Mouse (Mus musculus): ENCODE results near the gene Tmem252. TPM values are rescaled to one million over a fixed set of nuclear protein-coding genes. Genes with fewer than 3 reads are reported as not detected.

The Tmem252 gene
- polyA plus RNA-seq (2015; fragmentation: Nextera tagmentation; extraction: Ambion mirVana) = 7.2 and 7.3 TPM in 2 replicates

- no peak within 1 kb of the TSS for H3K4me2 ChIP-seq
- ATAC-seq (ENCODE audit: insufficient read depth, low FRiP score, low read depth) = no peak
- 50% methylated on average over 4 of the region's 4 CpGs for WGBS
Observed at GRCm38 (mm10) chr19:24673762-24674161, at the start of gene Tmem252. TSS of gene Tmem252 (plus strand) at chr19:24674008.

GRCm38 (mm10) chr19:24628049-24628448, 45.8 kb upstream of the Tmem252 start:
- H3K27ac ChIP-seq = no peak overlapping the region
- no peak overlapping the region for H3K4me3 ChIP-seq (replicated peaks)
- H3K9ac ChIP-seq = no peak overlapping the region
- WGBS = 83% methylated on average over 4 of the region's 4 CpGs
- no peak overlapping the region for H3K4me2 ChIP-seq
- H3K36me3 ChIP-seq = no peaks in the 10 kb centered on the region
- no peaks in the 10 kb centered on the region for H3K27me3 ChIP-seq (replicated peaks)
- ATAC-seq (ENCODE audit: insufficient read depth, low FRiP score, low read depth) = no peak
- H3K9me3 ChIP-seq = no peaks in the 10 kb centered on the region
- no peaks in the 10 kb centered on the region for H3K4me1 ChIP-seq

More at GRCm38 (mm10) chr19:24673762-24674161, at the start of gene Tmem252:
- no peaks in the 10 kb centered on the region for H3K36me3 ChIP-seq
- H3K27me3 ChIP-seq (replicated peaks) = no peaks in the 10 kb centered on the region
- H3K27ac ChIP-seq = no peak within 1 kb of the TSS
- H3K9ac ChIP-seq = no peak within 1 kb of the TSS
- H3K4me1 ChIP-seq = no peaks in the 10 kb centered on the region
- no peak within 1 kb of the TSS for H3K4me3 ChIP-seq (replicated peaks)
- H3K9me3 ChIP-seq = no peaks in the 10 kb centered on the region

GRCm38 (mm10) chr19:24633008-24633407, 40.8 kb upstream of the Tmem252 start:
- Histone ChIP-seq H3K9ac (no peak overlapping the region), H3K4me3 (replicated peaks) (no peak overlapping the region), H3K4me1 (no peaks in the 10 kb centered on the region), H3K36me3 (no peaks in the 10 kb centered on the region), H3K9me3 (no peaks in the 10 kb centered on the region), H3K4me2 (no peak overlapping the region), H3K27me3 (replicated peaks) (no peaks in the 10 kb centered on the region), H3K27ac (no peak overlapping the region)
- ATAC-seq (ENCODE audit: insufficient read depth, low FRiP score, low read depth) = no peak; the same call in 1 of the 2 replicates
- WGBS = 71% methylated on average over 3 of the region's 3 CpGs

GRCm38 (mm10) chr19:24634602-24635001, 39.2 kb upstream of the Tmem252 start:
- Histone ChIP-seq H3K4me3 (replicated peaks) (no peak overlapping the region), H3K9me3 (no peaks in the 10 kb centered on the region), H3K27ac (no peak overlapping the region), H3K27me3 (replicated peaks) (no peaks in the 10 kb centered on the region), H3K36me3 (no peaks in the 10 kb centered on the region), H3K4me2 (no peak overlapping the region), H3K9ac (no peak overlapping the region), H3K4me1 (no peaks in the 10 kb centered on the region)
- no peak for ATAC-seq (ENCODE audit: insufficient read depth, low FRiP score, low read depth)
- WGBS = 5% methylated on average over 7 of the region's 7 CpGs

- H3K9me3 ChIP-seq = no peaks in the 10 kb centered on the region
- H3K4me3 ChIP-seq (replicated peaks) = no peak overlapping the region
- no peaks in the 10 kb centered on the region for H3K27me3 ChIP-seq (replicated peaks)
- no peak overlapping the region for H3K27ac ChIP-seq
- H3K36me3 ChIP-seq = no peaks in the 10 kb centered on the region
- ATAC-seq (ENCODE audit: insufficient read depth, low FRiP score, low read depth) = no peak
- 79% methylated on average over 10 of the region's 10 CpGs for WGBS
- no peak overlapping the region for H3K4me2 ChIP-seq
- H3K9ac ChIP-seq = no peak overlapping the region
- H3K4me1 ChIP-seq = no peaks in the 10 kb centered on the region
Observed at GRCm38 (mm10) chr19:24636616-24637015, 37.2 kb upstream of the Tmem252 start.

- no peak overlapping the region for H3K9ac ChIP-seq
Observed at GRCm38 (mm10) chr19:24637988-24638387, 35.8 kb upstream of the Tmem252 start.

GRCm38 (mm10) chr19:24640982-24641381, 32.8 kb upstream of the Tmem252 start:
- H3K27me3 ChIP-seq (replicated peaks) = no peaks in the 10 kb centered on the region
- H3K4me1 ChIP-seq = no peaks in the 10 kb centered on the region
- ATAC-seq (ENCODE audit: insufficient read depth, low FRiP score, low read depth) = no peak
- no peak overlapping the region for H3K4me2 ChIP-seq
- no peaks in the 10 kb centered on the region for H3K9me3 ChIP-seq
- WGBS = 83% methylated on average over 6 of the region's 6 CpGs
- no peak overlapping the region for H3K9ac ChIP-seq
- no peak overlapping the region for H3K4me3 ChIP-seq (replicated peaks)
- H3K27ac ChIP-seq = no peak overlapping the region
- no peaks in the 10 kb centered on the region for H3K36me3 ChIP-seq

More at GRCm38 (mm10) chr19:24637988-24638387, 35.8 kb upstream of the Tmem252 start:
- Histone ChIP-seq H3K4me1 (no peaks in the 10 kb centered on the region), H3K27ac (no peak overlapping the region), H3K36me3 (no peaks in the 10 kb centered on the region), H3K27me3 (replicated peaks) (no peaks in the 10 kb centered on the region), H3K9me3 (no peaks in the 10 kb centered on the region), H3K4me2 (no peak overlapping the region), H3K4me3 (replicated peaks) (no peak overlapping the region)
- WGBS = 90% methylated on average over 6 of the region's 6 CpGs
- ATAC-seq (ENCODE audit: insufficient read depth, low FRiP score, low read depth) = no peak

- no peak overlapping the region for H3K4me2 ChIP-seq
- no peak for ATAC-seq (ENCODE audit: insufficient read depth, low FRiP score, low read depth)
Observed at GRCm38 (mm10) chr19:24644971-24645370, 28.8 kb upstream of the Tmem252 start.

GRCm38 (mm10) chr19:24646162-24646829, 27.5 kb upstream of the Tmem252 start:
- no peak overlapping the region for H3K27ac ChIP-seq
- H3K36me3 ChIP-seq = no peaks in the 10 kb centered on the region
- H3K4me1 ChIP-seq = no peaks in the 10 kb centered on the region
- no peak overlapping the region for H3K9ac ChIP-seq
- 75% methylated on average over 8 of the region's 8 CpGs for WGBS
- no peaks in the 10 kb centered on the region for H3K9me3 ChIP-seq
- H3K27me3 ChIP-seq (replicated peaks) = no peaks in the 10 kb centered on the region
- H3K4me2 ChIP-seq = no peak overlapping the region
- no peak for ATAC-seq (ENCODE audit: insufficient read depth, low FRiP score, low read depth)
- H3K4me3 ChIP-seq (replicated peaks) = no peak overlapping the region

More at GRCm38 (mm10) chr19:24644971-24645370, 28.8 kb upstream of the Tmem252 start:
- WGBS = 57% methylated on average over 10 of the region's 10 CpGs
- Histone ChIP-seq H3K9me3 (no peaks in the 10 kb centered on the region), H3K36me3 (no peaks in the 10 kb centered on the region), H3K9ac (no peak overlapping the region), H3K27ac (no peak overlapping the region), H3K4me1 (no peaks in the 10 kb centered on the region), H3K4me3 (replicated peaks) (no peak overlapping the region), H3K27me3 (replicated peaks) (no peaks in the 10 kb centered on the region)

GRCm38 (mm10) chr19:24648016-24648415, 25.8 kb upstream of the Tmem252 start:
- Histone ChIP-seq H3K4me1 (no peaks in the 10 kb centered on the region), H3K4me2 (no peak overlapping the region), H3K27me3 (replicated peaks) (no peaks in the 10 kb centered on the region), H3K9ac (no peak overlapping the region), H3K27ac (no peak overlapping the region), H3K36me3 (no peaks in the 10 kb centered on the region), H3K4me3 (replicated peaks) (no peak overlapping the region), H3K9me3 (no peaks in the 10 kb centered on the region)
- ATAC-seq (ENCODE audit: insufficient read depth, low FRiP score, low read depth) = no peak
- WGBS = 63% methylated on average over 8 of the region's 8 CpGs

GRCm38 (mm10) chr19:24650428-24650827, 23.4 kb upstream of the Tmem252 start:
- no peaks in the 10 kb centered on the region for H3K9me3 ChIP-seq
- no peaks in the 10 kb centered on the region for H3K27me3 ChIP-seq (replicated peaks)
- H3K9ac ChIP-seq = no peak overlapping the region
- no peaks in the 10 kb centered on the region for H3K4me1 ChIP-seq
- H3K4me2 ChIP-seq = no peak overlapping the region
- no peak overlapping the region for H3K27ac ChIP-seq
- H3K36me3 ChIP-seq = no peaks in the 10 kb centered on the region
- no peak overlapping the region for H3K4me3 ChIP-seq (replicated peaks)
- 74% methylated on average over 8 of the region's 8 CpGs for WGBS
- no peak for ATAC-seq (ENCODE audit: insufficient read depth, low FRiP score, low read depth)

GRCm38 (mm10) chr19:24651595-24651994, 22.2 kb upstream of the Tmem252 start:
- Histone ChIP-seq H3K4me2 (no peak overlapping the region), H3K27ac (no peak overlapping the region), H3K9ac (no peak overlapping the region), H3K27me3 (replicated peaks) (no peaks in the 10 kb centered on the region), H3K4me3 (replicated peaks) (no peak overlapping the region), H3K9me3 (no peaks in the 10 kb centered on the region), H3K36me3 (no peaks in the 10 kb centered on the region), H3K4me1 (no peaks in the 10 kb centered on the region)
- ATAC-seq (ENCODE audit: insufficient read depth, low FRiP score, low read depth) = no peak
- WGBS = 68% methylated on average over 2 of the region's 2 CpGs
